Mouse (Mus musculus) kidney, embryonic 14.5 days (tissue): ENCODE measurements at regions not wholly inside any gene's neighbourhood (a gene's known extent, or its start where the extent isn't known, plus 50 kb on each side); places are given as distances from the start of the nearest gene placed in this dataset.

Source experiments
- ATAC-seq: fragments of 200-750 bp; cut with Nextera tagmentation; 2 replicates; pipeline ENCODE4 v1.8.0; 2017; ENCODE audit warnings: moderate number of reproducible peaks, mild to moderate bottlenecking, moderate TSS enrichment, moderate library complexity; ENCODE audit not compliant: low FRiP score, low TSS enrichment
- H3K27ac ChIP-seq: fragments of 300-500 bp; sonication (generic); 2 replicates; pipeline ENCODE4 v1.5.1; 2014; ENCODE audit warnings: low read depth, mild to moderate bottlenecking, low read length, moderate library complexity, mixed read lengths
- H3K27me3 ChIP-seq: fragments of 300-500 bp; sonication (generic); 2 replicates; pipeline ENCODE4 v1.6.1; 2014; ENCODE audit warnings: mild to moderate bottlenecking, low read length; ENCODE audit not compliant: control insufficient read depth, insufficient read depth
- H3K36me3 ChIP-seq: fragments of 300-500 bp; sonication (generic); 2 replicates; pipeline ENCODE4 v1.6.1; 2014; ENCODE audit warnings: low read length, mixed read lengths; ENCODE audit not compliant: control insufficient read depth, insufficient read depth
- H3K4me1 ChIP-seq: fragments of 300-500 bp; sonication (generic); 2 replicates; pipeline ENCODE4 v1.6.1; 2014; ENCODE audit warnings: low read length, mixed read lengths; ENCODE audit not compliant: control insufficient read depth, insufficient read depth
- H3K4me2 ChIP-seq: fragments of 300-500 bp; sonication (generic); replicated peaks from 2 replicates; pipeline ENCODE4 v1.6.1; 2014; ENCODE audit warnings: low read depth, mild to moderate bottlenecking, low read length
- H3K4me3 ChIP-seq: fragments of 300-500 bp; sonication (generic); 2 replicates; pipeline ENCODE4 v1.5.1; 2014; ENCODE audit warnings: mild to moderate bottlenecking, low read length
- H3K9ac ChIP-seq: fragments of 300-500 bp; sonication (generic); 2 replicates; pipeline ENCODE4 v1.6.1; 2014; ENCODE audit warnings: low read depth, mild to moderate bottlenecking, low read length, moderate library complexity
- H3K9me3 ChIP-seq: fragments of 300-500 bp; sonication (generic); 2 replicates; pipeline ENCODE4 v1.6.1; 2016; ENCODE audit warnings: low read length; ENCODE audit not compliant: control insufficient read depth
- WGBS: fragments of 180-500 bp; shearing (Covaris S2); extraction: QIAGEN DNeasy Blood & Tissue Kit; methylation state at CpG from one replicate; pipeline ENCODE4 v1.1.7; 2014; 5-methylcytosine and 5-hydroxymethylcytosine counted together

DNA sequence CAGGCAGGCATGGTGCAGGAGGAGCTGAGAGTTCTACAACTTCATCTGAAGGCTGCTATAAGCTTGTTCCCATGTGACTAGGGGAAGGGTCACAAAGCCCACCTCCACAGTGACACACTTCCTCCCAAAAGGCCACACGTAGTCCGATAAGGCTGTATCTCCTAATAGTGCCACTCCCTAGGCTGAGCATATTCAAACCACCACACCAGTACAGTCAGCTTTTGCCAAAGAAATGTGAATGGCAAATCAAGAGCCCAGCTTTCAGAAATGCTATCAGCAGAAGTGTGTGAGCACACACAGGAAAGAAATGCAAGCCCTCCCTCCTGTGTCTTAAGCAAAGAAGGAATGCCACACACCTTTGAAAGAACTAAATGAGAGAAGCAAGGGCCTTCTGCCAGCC is 80.4 kb upstream of the Ankrd28 start:
- no peak for ATAC-seq
- Histone ChIP-seq H3K4me3 (no peak overlapping the region), H3K4me2 (no peak overlapping the region), H3K27me3 (no peaks in the 10 kb centered on the region), H3K9ac (no peak overlapping the region), H3K36me3 (no peaks in the 10 kb centered on the region), H3K9me3 (no peaks in the 10 kb centered on the region), H3K4me1 (no peaks in the 10 kb centered on the region; the same call in 1 of the 2 replicates), H3K27ac (no peak overlapping the region)
- 82% methylated on average over 2 of the region's 2 CpGs for WGBS

DNA sequence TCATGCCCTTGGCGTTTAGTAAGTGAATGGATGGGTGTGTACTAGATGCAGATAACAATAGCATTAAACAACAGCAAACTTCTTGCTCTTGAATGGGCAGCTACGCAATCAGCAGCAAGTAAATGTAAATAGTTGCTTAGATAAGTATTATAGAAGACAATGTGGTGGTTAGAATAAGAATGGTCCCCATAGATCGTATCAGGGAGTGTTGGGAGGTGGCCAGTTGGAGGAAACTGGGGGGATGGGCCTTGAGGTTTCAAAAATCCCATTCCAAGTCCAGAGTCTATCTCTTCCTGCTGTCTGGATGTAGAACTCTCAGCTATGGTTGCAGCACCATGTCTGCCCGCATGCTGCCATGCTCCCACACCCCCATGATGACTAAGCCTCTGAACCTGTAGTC is 88.0 kb upstream of the Ankrd28 start:
- Histone ChIP-seq H3K4me2 (no peak overlapping the region), H3K36me3 (no peaks in the 10 kb centered on the region), H3K4me1 (no peaks in the 10 kb centered on the region), H3K27me3 (no peaks in the 10 kb centered on the region), H3K9ac (no peak overlapping the region), H3K27ac (no peak overlapping the region), H3K4me3 (no peak overlapping the region), H3K9me3 (no peaks in the 10 kb centered on the region; the same call in 1 of the 2 replicates)
- no peak for ATAC-seq
- whole genome bisulfite sequencing: 93% methylated on average over 4 of the region's 4 CpGs

GRCm38 (mm10) chr14:31918921-31919320 is 88.5 kb upstream of the Ankrd28 start:
- no peaks in the 10 kb centered on the region; the same call in 1 of the 2 replicates for H3K9me3 ChIP-seq
- H3K36me3 ChIP-seq: no peaks in the 10 kb centered on the region
- 88% methylated on average over 1 of the region's 1 CpGs for WGBS
- no peak for ATAC-seq
- H3K4me1 ChIP-seq: no peaks in the 10 kb centered on the region
- H3K4me2 ChIP-seq: no peak overlapping the region
- no peak overlapping the region for H3K4me3 ChIP-seq
- no peak overlapping the region for H3K27ac ChIP-seq
- no peaks in the 10 kb centered on the region for H3K27me3 ChIP-seq
- H3K9ac ChIP-seq: no peak overlapping the region

- WGBS: 57% methylated on average over 12 of the region's 12 CpGs
- peaks cover 6% of the 10 kb centered on the region for H3K4me1 ChIP-seq
- no peaks in the 10 kb centered on the region for H3K27me3 ChIP-seq
- no peak overlapping the region for H3K4me2 ChIP-seq
- no peak overlapping the region for H3K4me3 ChIP-seq
- H3K36me3 ChIP-seq: no peaks in the 10 kb centered on the region
- H3K27ac ChIP-seq: no peak overlapping the region
- ATAC-seq: no peak
- no peak overlapping the region for H3K9ac ChIP-seq
- H3K9me3 ChIP-seq: peaks cover 5% of the 10 kb centered on the region; the same call in 1 of the 2 replicates
Measured at GRCm38 (mm10) chr14:31929161-31929707, 98.8 kb upstream of the Ankrd28 start.

DNA sequence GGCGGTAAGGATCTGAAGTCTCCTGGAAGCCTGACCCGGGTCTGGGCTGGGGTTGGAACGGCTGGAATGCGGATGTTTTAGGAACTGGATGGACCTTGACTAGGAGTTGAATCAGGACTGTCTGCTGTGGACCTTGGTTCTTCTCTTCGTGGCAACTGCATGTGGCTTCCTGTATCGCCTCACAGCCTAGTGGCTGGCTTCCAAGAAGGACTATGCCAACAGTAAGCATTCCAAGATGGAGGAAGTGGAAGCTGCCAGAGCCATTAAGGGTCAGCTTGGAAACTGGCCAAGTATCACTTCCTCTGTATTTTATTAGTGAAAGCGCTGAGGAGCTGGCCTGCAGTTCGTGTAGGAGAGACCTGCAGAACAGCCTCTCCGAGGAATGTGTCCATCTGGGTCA is 98.4 kb upstream of the Galnt15 start:
- Histone ChIP-seq H3K36me3 (no peaks in the 10 kb centered on the region), H3K4me3 (no peak overlapping the region)
- WGBS: 61% methylated on average over 9 of the region's 9 CpGs

GRCm38 (mm10) chr14:31931971-31932370 is 96.8 kb upstream of the Galnt15 start:
- H3K4me2 ChIP-seq: no peak overlapping the region
- H3K9ac ChIP-seq: no peak overlapping the region
- no peaks in the 10 kb centered on the region for H3K27me3 ChIP-seq
- no peaks in the 10 kb centered on the region for H3K36me3 ChIP-seq
- H3K4me3 ChIP-seq: no peak overlapping the region
- 83% methylated on average over 5 of the region's 5 CpGs for WGBS
- peaks cover 9% of the 10 kb centered on the region for H3K4me1 ChIP-seq
- no peak for ATAC-seq
- no peaks in the 10 kb centered on the region for H3K9me3 ChIP-seq
- H3K27ac ChIP-seq: no peak overlapping the region

More for the DNA sequence above, 98.4 kb upstream of the Galnt15 start:
- ATAC-seq: no peak
- Histone ChIP-seq H3K4me2 (no peak overlapping the region), H3K27me3 (no peaks in the 10 kb centered on the region), H3K27ac (peak overlapping the region; percentile 43; the same call in 1 of the 2 replicates), H3K9ac (no peak overlapping the region), H3K4me1 (peaks cover 9% of the 10 kb centered on the region), H3K9me3 (peaks cover 5% of the 10 kb centered on the region; the same call in 1 of the 2 replicates)

GRCm38 (mm10) chr14:31933441-31933840 is 95.3 kb upstream of the Galnt15 start:
- 5% methylated on average over 9 of the region's 9 CpGs for WGBS
- Histone ChIP-seq H3K4me1 (peaks cover 9% of the 10 kb centered on the region), H3K4me3 (peak overlapping the region; percentile 38), H3K36me3 (no peaks in the 10 kb centered on the region), H3K9me3 (no peaks in the 10 kb centered on the region), H3K27me3 (no peaks in the 10 kb centered on the region), H3K27ac (no peak overlapping the region; the same call in 1 of the 2 replicates), H3K4me2 (peak overlapping the region; percentile 62), H3K9ac (peak overlapping the region; percentile 54)
- ATAC-seq: no peak

DNA sequence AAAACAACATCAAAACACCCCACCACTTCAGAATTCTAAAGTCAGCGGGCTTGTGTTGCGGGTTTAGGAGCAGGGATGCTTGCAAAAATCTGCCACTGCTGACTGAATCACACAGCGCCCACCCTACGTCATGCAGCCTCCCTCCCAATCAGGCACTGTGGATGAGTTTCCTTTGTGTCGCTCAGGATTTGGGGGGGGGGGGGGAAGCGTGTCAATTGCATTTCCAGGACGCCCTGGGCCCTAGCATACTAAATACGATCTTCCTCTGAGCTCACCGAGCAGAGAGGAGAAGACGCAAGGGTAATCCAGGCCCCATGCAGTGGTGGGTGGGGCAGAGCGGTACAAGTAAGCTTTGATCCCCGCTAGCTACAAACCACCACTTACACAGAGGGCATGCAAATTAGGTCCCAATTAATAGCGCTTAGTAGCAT is 94.9 kb upstream of the Galnt15 start:
- H3K4me1 ChIP-seq: peaks cover 9% of the 10 kb centered on the region
- H3K36me3 ChIP-seq: no peaks in the 10 kb centered on the region
- 1% methylated on average over 13 of the region's 13 CpGs for WGBS
- peak overlapping the region; percentile 62 for H3K4me2 ChIP-seq
- ATAC-seq: peak; percentile 85
- H3K27ac ChIP-seq: no peak overlapping the region
- no peaks in the 10 kb centered on the region for H3K27me3 ChIP-seq
- H3K4me3 ChIP-seq: peak overlapping the region; percentile 38
- H3K9ac ChIP-seq: peak overlapping the region; percentile 54
- no peaks in the 10 kb centered on the region for H3K9me3 ChIP-seq

GRCm38 (mm10) chr14:31934321-31934720 is 94.5 kb upstream of the Galnt15 start:
- Histone ChIP-seq H3K4me3 (peak overlapping the region; percentile 38), H3K9ac (peak overlapping the region; percentile 54), H3K27ac (no peak overlapping the region), H3K4me2 (peak overlapping the region; percentile 62), H3K4me1 (peaks cover 9% of the 10 kb centered on the region), H3K36me3 (no peaks in the 10 kb centered on the region), H3K9me3 (no peaks in the 10 kb centered on the region), H3K27me3 (no peaks in the 10 kb centered on the region)
- peak; percentile 77 for ATAC-seq
- under 1% methylated on average over 6 of the region's 6 CpGs for WGBS
